Mouse (Mus musculus): ENCODE measurements around the gene Prkg1. TPM values are rescaled to one million over a fixed set of nuclear protein-coding genes. Genes with fewer than 3 reads are reported as not detected.

The Prkg1 gene
- total RNA-seq (2015; ENCODE audit: low replicate concordance) (not detected in 2 replicates), total RNA-seq (2017; ENCODE audit: low replicate concordance) (0.28 TPM in 1 of 2 replicates, not detected in the other)

- ATAC-seq (replicated peaks; ENCODE audit: low FRiP score, poor library complexity, severe bottlenecking) = no peak
Observed at GRCm38 (mm10) chr19:31764801-31765340, at the start of gene Prkg1. Gene Prkg1, minus strand, starts transcription at chr19:31765033.

GRCm38 (mm10) chr19:31813087-31813486, 48.3 kb upstream of the Prkg1 start:
- no peak for ATAC-seq (replicated peaks; ENCODE audit: low FRiP score, poor library complexity, severe bottlenecking)

GRCm38 (mm10) chr19:31811371-31811770, 46.5 kb upstream of the Prkg1 start:
- no peak for ATAC-seq (replicated peaks; ENCODE audit: low FRiP score, poor library complexity, severe bottlenecking)

GRCm38 (mm10) chr19:31805391-31805790, 40.6 kb upstream of the Prkg1 start:
- no peak for ATAC-seq (replicated peaks; ENCODE audit: low FRiP score, poor library complexity, severe bottlenecking)

- ATAC-seq (replicated peaks; ENCODE audit: low FRiP score, poor library complexity, severe bottlenecking) = no peak
Observed at GRCm38 (mm10) chr19:31795485-31796046, 30.7 kb upstream of the Prkg1 start.

- ATAC-seq (replicated peaks; ENCODE audit: low FRiP score, poor library complexity, severe bottlenecking) = no peak
Observed at GRCm38 (mm10) chr19:31791724-31792123, 26.9 kb upstream of the Prkg1 start.

- no peak for ATAC-seq (replicated peaks; ENCODE audit: low FRiP score, poor library complexity, severe bottlenecking)
Observed at GRCm38 (mm10) chr19:31781521-31782018, 16.7 kb upstream of the Prkg1 start.

GRCm38 (mm10) chr19:31781077-31781476, 16.2 kb upstream of the Prkg1 start:
- peak; percentile 69 for ATAC-seq (replicated peaks; ENCODE audit: low FRiP score, poor library complexity, severe bottlenecking)

GRCm38 (mm10) chr19:31780222-31780621, 15.4 kb upstream of the Prkg1 start:
- no peak for ATAC-seq (replicated peaks; ENCODE audit: low FRiP score, poor library complexity, severe bottlenecking)

GRCm38 (mm10) chr19:31779021-31779420, 14.2 kb upstream of the Prkg1 start:
- peak; percentile 69; the same call in 1 of the 2 replicates for ATAC-seq (replicated peaks; ENCODE audit: low FRiP score, poor library complexity, severe bottlenecking)

GRCm38 (mm10) chr19:31767004-31767403, 2.2 kb upstream of the Prkg1 start:
- ATAC-seq (replicated peaks; ENCODE audit: low FRiP score, poor library complexity, severe bottlenecking) = no peak

GRCm38 (mm10) chr19:31765451-31765850, 618 bp upstream of the Prkg1 start:
- ATAC-seq (replicated peaks; ENCODE audit: low FRiP score, poor library complexity, severe bottlenecking) = no peak

- no peak for ATAC-seq (replicated peaks; ENCODE audit: low FRiP score, poor library complexity, severe bottlenecking)
Observed at GRCm38 (mm10) chr19:31763951-31764800, 657 bp downstream of the Prkg1 start.

GRCm38 (mm10) chr19:31763246-31763821, 1.5 kb downstream of the Prkg1 start:
- no peak for ATAC-seq (replicated peaks; ENCODE audit: low FRiP score, poor library complexity, severe bottlenecking)

GRCm38 (mm10) chr19:31762411-31763245, 2.2 kb downstream of the Prkg1 start:
- no peak for ATAC-seq (replicated peaks; ENCODE audit: low FRiP score, poor library complexity, severe bottlenecking)

- ATAC-seq (replicated peaks; ENCODE audit: low FRiP score, poor library complexity, severe bottlenecking) = no peak
Observed at GRCm38 (mm10) chr19:31759855-31760254, 5.0 kb downstream of the Prkg1 start.

GRCm38 (mm10) chr19:31755929-31756792, 8.7 kb downstream of the Prkg1 start:
- ATAC-seq (replicated peaks; ENCODE audit: low FRiP score, poor library complexity, severe bottlenecking) = peak; percentile 60; the same call in 1 of the 2 replicates

GRCm38 (mm10) chr19:31754642-31755287, 10.1 kb downstream of the Prkg1 start:
- ATAC-seq (replicated peaks; ENCODE audit: low FRiP score, poor library complexity, severe bottlenecking) = no peak
